Mouse (Mus musculus) CD4-positive, CD25-positive, alpha-beta regulatory T cell, adult 2 months (primary cell): ENCODE data around the gene Chrne.

Source experiments
- DNase-seq: peaks from one replicate; pipeline ENCODE4 v3.0.0-alpha.2; 2012; ENCODE audit warnings: low read depth, low spot score

Gene Chrne

DNA sequence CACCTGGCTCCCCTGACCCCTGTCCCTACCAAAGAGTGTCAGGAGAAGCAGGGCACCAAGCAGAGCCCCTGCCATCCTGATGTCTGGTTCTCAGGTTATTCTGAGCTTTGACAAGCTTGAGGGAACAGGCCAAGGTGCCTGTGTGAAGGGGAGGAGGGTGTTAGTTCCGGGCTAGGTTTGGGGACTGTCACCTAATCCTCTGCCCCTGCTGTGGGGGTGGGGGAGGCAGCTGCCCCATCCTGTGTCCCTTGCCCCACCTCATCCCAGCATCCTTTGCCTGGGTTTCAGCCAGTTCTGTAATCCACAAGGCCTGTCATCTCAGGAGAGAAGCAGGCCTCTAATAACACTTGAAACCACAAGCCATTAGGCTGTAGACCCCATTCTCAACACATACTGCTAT lies at the start of gene Chrne:
TSS of gene Chrne (minus strand) at position 116 of the 400 bp plus-strand sequence.
- no peak for DNase-seq

DNA sequence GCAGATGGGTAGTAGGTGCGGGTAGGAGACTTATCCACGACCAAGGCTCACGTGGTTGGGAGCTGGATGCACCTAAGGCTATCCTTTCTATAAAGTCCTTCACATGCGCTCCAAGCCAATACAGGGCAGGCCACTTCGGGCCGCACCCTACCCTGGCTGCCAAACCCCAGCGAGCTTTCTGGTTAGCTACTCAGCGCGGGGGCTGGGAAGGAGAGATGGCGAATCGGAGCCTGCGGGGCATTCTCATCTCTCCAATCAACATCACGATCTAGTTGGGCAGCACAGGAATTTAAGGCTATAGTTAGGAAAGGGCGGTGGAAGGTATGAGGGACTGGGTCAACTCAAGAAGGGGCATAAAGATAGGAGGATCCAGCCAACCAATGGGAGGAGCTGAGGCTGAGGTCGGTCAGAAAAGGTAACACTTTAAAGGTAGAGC lies 49.3 kb upstream of the Chrne start:
- no peak for DNase-seq

DNA sequence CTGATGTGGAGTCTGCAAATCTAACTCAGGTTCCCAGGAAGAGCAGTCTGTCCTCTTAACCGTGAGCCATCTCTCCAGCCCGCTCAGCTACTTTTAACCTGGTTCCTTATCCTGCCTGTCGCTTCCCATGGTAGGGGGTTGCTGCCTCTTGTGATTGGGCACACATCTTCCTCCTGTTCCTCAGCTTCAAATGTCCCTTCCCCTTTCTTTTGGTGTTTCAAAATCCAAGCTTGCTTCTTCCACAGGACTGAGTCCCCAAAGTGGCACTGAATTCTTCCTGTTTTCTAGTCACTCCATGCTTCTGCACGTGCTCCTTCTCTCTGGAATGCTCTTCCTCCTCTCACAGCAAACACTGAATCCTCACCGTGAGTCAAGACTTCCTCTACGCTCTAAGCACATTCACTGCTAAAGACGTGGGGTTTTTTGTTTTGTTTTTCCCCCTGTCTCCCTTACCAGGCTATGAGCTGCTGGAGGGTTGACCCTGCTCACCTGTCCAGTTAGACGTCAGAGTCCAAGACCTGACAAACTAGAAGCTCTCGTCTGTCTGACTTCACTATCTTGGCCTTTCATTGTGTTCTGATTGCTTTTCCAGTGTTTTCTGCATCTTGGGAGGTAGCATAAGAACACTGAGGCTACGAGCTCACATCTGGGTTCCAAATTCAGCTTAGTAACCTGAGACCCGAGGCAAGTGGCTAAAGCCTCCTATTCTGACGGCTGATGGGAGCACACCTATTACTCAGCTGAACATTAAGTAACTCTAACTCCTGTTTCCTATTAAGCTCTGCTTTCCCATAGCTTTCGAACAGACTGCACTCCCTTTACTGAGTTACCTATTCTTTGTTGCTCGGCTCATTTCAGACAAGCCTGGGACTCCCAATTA lies 48.5 kb upstream of the Chrne start:
- DNase-seq, result no peak

DNA sequence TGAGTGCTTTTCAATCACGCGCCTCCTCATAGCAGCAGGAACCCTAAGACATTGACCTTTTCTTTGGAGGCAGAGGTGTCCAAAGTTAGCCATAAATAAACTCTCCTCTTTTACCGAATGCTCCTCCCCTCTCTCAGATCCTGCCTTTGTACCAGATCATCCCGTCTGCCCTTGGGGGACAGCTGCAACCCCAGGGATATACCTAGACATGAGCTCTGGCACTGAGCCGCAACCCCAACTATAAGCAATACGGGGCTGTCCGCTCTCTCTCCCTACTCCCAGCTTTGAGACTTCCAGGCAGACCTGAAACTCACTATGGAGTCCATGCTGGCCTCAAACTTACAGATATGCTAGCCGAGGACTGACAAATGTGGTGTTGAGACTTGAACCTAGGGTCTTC lies 47.7 kb upstream of the Chrne start:
- DNase-seq, result no peak

DNA sequence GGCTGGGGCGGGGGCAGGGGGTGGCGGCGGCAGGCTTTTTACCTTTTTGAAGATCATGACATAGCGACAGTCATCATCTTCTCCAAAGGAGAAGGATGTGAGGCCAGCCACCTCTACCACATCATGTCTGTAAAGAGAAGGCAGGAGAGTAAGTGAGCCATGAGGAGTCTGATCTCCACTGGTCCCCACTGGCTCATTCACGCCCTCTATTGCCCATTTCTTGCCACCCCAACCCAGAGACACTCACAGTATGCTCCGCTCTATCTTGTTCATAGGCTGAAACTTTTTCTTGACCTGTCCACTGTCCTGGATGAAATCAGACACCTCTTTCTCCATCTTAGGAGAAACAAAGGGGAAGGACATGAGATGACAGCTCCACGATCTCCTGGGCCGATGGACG lies 45.7 kb upstream of the Chrne start:
- peak; percentile 43 for DNase-seq

DNA sequence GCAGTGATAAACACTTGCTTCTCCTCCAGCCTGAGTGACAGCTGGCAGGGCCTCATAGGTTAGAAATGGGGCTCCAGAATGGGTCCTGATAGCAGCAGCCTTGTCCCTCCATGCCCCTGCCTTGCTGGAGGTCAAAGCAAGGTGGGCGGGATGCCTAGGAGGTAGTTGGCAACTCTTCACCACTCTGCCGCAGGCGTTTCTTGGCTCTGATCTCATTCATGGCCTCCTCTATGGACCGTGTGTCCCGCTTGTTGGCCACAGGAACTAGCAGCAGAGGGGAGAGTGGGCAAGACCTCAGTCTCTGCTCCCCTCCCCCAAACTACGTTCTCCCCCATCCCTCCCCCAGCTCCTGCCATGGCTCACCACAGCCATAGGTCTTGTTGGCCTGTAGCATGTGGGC lies 44.9 kb upstream of the Chrne start:
- no peak for DNase-seq

DNA sequence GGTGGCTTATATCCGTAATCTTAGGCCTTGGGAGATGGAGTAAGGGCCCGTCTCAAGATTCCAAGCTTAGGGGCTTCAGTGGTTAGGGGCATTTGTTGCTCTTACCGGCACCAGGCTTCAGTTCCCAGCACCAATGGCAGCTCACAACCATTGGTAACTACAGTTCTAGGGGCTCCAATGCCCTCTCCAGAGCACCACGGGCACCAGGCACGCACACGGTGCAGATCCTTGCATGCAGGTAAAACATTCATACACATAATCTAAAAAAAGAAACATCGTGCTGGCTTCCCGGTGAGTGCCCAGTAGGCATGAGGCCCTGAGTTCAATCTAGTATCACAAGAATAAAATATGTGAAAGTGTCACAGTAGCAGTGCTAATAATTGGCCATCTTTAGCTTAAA lies 44.1 kb upstream of the Chrne start:
- no peak for DNase-seq

DNA sequence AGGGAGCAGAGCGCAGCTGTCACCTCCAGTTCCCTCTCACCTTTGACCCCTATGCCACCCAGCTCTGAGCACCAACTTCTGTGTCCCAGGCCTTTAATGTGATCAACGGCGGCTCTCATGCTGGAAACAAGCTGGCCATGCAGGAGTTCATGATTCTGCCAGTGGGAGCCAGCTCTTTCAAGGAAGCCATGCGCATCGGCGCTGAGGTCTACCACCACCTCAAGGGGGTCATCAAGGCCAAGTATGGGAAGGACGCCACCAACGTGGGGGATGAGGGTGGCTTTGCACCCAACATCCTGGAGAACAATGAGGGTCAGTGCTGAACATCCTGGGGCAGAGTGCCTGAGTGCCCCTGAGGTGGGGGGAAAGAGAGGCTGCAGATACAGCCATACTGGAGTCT lies 41.6 kb upstream of the Chrne start:
- no peak for DNase-seq

DNA sequence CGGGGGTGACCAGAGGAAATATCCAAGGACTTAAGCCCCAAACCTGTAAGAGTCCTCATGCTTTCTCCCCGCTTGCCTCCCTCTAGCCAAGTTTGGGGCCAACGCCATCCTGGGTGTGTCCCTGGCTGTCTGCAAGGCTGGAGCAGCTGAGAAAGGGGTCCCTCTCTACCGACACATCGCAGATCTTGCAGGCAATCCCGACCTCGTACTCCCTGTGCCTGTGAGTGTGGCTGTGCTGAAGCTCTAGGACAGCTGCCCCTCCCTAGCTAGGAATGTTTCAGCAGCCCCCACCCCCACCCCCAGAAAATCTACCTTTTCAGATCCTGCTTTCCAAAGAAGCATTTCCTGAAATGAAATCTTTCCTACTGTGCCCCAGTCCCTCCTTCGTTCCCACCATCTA lies 39.9 kb upstream of the Chrne start:
- no peak for DNase-seq

DNA sequence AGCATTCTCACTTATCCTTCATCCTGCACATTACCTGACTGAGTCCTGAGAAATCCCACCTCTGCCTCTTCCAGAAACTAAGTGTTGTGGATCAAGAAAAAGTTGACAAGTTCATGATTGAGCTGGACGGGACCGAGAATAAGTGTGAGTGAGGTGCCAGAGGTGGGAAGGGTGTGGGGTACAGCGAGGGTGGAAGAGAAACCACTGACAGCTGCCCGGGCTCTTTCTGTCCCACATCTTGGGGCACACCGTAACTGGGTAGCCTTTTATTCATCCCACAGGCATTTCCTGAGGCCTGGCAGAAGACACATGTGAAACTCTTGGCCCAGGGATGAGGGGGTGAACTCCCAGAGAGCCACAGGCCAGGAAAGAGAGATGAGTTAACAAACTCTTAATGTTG lies 39.5 kb upstream of the Chrne start:
- DNase-seq, result no peak

DNA sequence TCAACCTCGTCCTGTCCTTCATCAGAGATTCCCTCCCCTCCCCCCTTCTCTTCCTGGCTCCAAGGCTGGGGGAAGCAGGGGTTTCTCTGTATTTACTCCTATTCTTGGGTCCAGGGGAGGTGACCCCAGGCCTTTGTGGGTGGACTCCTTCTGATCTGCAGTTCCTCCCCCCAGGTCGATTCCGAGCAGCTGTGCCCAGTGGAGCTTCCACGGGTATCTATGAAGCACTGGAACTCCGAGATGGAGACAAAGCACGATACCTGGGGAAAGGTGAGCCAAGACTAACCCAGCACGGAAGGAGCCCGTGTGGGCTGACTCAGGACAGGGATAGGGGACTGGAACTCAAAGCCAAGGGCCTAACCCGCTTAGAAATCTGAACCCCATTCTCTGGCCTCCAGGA lies 39.0 kb upstream of the Chrne start:
- DNase-seq, result no peak

DNA sequence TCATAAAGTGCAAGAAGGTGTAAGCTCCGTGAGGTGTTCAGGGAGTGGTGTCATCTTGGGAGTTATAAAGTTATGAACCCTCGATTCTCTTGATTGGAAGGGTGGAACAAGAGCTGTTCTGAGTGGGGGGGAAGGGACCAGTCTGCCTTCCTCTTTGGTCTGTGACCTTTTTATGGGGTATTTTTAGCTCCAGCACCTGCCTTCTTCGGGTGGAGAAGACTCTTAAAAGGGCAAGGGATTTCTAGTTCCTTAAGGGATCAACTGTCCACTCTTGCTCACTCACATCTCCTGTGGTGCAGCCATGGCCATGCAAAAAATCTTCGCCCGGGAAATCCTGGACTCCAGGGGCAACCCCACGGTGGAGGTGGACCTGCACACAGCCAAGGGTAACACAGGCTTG lies 38.6 kb upstream of the Chrne start:
- DNase-seq, result peak; percentile 30

DNA sequence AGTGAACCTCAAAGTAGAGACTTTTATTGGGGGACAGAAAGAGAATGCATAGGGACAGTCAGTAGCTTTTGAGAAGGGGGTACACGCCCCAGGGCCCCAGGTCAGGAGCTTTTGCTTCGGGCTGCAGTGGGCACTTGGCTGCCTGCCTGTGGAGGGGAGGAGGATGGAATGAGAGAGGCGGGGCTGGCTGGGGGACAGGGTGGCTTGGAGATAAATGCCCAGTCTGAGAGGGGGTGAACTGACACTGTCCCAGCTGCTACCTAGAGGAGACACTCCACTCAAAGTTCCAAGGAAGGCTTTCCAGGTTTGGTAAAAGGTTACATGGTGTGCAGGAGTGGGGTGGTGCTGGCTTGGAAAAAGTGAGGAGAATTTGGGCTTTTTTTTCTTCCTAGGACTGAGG lies 37.9 kb upstream of the Chrne start, which contains the start of gene Eno3:
TSS of gene Eno3 (plus strand) at position 239 of the 400 bp plus-strand sequence.
- DNase-seq, result no peak

DNA sequence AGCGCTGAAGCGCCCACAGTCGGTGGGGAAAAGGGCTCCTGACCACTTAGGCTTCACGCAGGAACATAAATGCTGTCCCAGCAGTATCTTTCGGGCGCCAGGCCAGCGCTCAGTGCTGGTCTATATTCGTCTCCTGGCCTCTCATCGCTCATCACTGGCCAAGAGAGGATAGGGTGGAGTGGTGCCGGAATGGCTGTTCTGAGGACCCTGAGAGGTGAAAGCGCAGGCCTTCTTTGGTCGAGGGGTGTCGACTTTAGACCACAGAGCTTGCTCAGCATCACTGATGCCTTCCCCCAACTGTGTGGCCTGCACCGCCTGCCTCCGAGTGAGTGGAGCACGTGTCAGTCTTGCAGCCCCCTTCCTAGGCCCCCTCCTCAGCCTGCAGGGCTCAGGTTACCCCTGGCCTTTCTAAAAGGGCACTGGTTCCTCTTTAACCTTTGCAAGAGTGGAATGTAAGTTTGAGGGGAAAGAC lies 37.5 kb upstream of the Chrne start:
- DNase-seq, result peak; percentile 26

DNA sequence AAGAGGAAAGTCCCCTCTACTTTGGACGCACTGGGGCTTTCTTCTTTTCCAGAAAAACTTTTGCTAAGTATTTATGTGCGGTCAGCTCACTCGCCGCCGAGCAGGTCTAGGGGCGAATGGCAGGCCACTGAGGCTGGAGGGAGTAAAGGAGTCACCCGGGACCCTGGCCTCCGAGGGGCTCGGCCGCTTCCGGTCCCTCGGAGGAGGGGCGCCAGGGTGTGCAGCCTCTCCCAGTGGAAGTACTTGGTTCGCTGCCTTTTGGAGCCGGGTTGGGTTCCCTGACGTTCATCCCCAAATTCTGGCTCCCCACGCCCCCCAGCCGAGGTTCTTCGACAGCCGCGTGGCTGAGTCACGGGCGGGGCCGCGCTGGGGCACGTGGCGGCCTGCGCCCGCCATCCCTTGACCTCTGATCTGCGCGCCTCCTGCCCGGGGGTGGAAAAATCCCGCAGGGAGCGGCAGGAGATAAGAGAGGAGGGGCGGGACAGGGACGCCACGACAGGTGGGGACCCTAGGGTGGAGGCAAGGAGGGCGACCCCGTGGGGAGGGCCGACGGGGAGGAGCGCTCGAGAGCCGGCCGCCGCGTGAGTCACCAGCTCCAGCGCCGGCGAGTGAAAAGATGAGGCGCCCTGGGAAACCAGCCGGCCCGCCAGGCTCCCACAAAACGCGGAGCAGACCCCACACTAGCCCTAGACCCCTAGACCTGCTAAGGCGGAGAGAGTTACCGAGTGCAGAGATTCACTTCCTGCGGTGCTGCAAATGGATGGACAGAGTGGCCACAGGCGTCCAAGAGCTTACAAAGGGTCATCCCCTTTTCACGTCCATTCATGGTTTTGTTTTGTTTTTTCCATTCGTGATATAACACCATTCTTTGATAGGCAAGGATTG lies 36.8 kb upstream of the Chrne start:
- peak; percentile 65 for DNase-seq

DNA sequence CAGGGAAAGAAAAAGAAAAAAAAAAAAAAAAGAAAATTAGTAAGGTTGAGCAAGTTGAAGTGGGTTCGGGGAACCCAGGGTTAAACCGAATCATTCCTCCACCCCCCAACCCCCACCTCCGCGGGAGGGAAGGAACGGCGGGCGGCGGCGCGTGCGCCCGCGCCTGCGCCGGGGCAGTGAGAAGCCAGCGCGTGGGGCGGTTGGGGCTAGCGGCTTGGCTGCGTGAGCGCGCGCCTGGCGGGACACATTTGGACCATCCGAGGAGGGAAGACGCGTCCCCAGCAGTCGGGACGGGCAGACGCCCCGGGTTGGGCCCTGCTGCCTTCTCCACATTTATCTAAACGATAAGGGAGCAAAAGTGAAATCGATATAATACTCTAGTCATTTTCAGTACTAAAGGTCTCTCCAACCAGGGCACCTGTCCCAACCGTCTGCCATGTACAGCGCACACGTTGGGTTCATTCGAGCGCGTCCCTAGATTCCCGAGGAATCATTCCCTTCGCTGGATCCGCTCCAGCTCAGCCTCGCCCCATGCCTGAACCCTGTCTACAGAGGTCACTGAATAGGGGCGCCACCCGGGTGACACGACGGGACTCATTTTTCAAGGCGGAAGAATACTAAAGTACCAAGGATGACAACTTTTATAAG lies 36.0 kb upstream of the Chrne start:
- DNase-seq, result peak; percentile 90

DNA sequence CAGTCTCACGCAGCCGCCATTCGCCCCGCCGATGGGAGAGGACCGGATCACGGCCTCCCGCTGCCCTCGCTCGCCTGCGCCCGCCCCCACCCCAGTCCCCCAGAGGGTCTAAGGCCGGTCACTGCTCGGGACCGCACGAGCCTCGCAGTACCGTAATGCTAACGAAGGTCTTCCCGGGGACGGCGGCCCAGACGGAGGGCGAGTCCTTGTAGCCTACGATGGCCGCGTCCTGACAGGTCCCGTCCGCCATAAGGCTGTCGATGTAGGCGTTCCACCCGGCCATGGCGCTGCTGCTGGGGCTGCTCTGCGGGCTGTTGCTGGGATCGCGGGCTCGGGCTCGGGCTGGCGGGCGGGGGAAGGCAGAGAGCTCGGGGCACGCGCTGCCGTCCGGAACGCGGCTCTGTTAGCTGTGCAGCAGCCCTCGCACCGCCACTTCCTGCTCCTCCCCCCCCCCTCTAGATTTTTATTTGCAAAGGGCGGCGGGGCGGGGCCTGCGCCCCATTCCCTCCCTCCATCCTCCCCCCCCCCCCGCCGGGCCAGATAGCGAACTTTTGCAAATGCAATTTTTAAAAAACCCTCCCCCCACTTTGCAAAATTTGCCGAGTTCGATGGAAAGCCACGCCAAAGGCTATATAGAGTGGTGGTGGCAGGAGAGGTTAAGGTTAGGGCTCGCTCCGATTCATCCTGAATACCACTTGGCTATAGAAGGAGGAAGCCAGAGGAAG lies 35.3 kb upstream of the Chrne start, which contains the start of gene Pfn1:
TSS of gene Pfn1 (minus strand) at position 447 of the 725 bp plus-strand sequence.
- DNase-seq, result peak; percentile 93

DNA sequence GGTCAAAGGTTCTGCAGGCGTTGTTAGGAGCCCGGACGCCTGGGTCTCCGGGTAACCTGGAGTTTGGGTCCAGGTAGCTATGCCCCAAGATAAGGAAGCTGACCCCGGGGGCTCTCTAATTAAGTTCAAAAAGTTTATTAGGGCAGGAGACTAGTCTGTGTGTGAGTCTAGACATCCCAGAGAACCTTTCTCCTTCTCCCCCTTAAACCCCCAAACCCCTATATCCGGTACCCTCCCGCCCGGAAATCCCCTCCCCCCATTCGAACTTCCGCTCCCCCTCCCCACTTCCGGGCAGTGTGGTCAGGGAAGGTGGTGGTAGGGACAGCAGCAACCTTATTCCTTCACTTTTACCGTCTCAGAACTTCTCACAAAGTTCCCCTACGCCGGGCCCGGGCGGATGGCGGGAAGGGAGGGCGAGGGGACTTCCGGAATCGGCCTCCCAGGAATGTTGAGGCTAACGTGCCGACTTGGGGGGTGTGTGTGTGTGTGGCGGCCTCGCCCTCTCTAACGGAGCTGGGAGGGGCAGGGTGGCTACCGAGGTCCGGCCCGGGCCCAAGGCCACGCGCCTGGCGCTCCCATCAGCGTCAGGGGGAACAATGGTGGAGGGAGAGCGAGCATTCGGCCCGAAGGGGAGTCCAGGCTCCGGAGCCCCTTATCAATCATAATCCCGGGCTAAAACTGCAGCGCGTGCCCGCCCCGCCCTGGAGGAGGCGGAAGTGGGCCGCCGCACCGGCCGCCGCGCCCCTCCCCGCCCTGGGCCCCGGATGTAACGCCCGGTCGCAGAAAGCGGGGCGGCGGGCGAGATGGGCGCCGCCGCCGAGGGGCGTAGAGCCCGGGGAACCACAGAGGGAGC lies 34.6 kb upstream of the Chrne start:
- DNase-seq, result peak; percentile 84

DNA sequence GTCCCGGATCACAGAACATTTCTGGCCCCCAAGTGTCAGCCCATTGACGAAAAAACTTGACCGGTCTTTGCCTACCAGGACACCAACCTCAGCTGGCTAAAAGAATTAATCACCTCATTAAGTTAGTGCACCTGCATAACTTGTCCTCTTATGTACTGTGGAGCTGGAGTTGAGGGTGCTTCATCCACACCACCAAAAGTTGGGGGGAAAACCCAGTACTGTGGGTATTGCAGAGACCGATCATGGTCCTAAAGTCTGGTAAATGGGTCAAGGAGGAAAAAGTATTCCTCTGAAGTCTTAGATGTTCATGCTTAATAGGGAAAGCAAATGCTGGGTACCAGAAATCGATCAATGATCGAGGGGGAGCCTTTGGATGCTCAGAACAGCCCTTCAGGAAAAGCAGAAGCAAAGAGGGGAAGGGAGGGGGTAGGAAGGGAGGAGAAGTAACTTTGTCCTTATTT lies 33.9 kb upstream of the Chrne start:
- DNase-seq, result no peak
